Mouse (Mus musculus): ENCODE data around the gene Dusp16.

DNA sequence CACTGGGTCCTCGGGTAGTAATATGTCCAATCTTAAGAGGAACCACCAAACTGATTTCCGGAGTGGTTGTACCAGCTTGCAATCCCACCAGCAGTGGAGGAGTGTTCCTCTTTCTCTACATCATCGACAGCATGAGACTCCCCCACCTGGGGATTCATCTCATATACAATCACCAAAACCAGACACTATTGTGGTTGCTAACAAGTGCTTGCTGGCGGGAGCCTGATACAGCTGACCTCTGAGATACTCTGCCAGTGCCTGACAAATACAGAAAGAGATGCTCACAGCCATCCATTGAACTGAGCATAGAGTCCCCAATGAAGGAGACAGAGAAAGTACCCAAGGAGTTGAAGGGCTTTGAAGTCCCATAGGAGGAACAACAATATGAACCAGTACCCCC, 36.4 kb downstream of the Dusp16 start:
- no peak for TF ChIP-seq MAX (IDR thresholded peaks at IDR 0.05)
- TF ChIP-seq CTCF (IDR thresholded peaks at IDR 0.05; ENCODE audit: control insufficient read depth, insufficient read depth, insufficient read length): no peak
- no peak for TF ChIP-seq USF1 (IDR thresholded peaks at IDR 0.05; ENCODE audit: low read depth)
- TF ChIP-seq MYOG (IDR thresholded peaks at IDR 0.05; ENCODE audit: control insufficient read depth, extremely low read depth, insufficient read length): no peak
- TF ChIP-seq MYOD1 (IDR thresholded peaks at IDR 0.05; ENCODE audit: control insufficient read depth, insufficient read length, low read depth): no peak
- no peak for TF ChIP-seq CEBPB (IDR thresholded peaks at IDR 0.05; ENCODE audit: low read depth)

Data from C2C12 (cell line).